Mouse (Mus musculus): Measurements from ENCODE around the gene Rps15a. TPM values are rescaled to one million over a fixed set of nuclear protein-coding genes. Genes with fewer than 3 reads are reported as not detected.

Rps15a gene
- total RNA-seq, 2 experiments from 2014 or later, result 372 to 388 TPM

DNA sequence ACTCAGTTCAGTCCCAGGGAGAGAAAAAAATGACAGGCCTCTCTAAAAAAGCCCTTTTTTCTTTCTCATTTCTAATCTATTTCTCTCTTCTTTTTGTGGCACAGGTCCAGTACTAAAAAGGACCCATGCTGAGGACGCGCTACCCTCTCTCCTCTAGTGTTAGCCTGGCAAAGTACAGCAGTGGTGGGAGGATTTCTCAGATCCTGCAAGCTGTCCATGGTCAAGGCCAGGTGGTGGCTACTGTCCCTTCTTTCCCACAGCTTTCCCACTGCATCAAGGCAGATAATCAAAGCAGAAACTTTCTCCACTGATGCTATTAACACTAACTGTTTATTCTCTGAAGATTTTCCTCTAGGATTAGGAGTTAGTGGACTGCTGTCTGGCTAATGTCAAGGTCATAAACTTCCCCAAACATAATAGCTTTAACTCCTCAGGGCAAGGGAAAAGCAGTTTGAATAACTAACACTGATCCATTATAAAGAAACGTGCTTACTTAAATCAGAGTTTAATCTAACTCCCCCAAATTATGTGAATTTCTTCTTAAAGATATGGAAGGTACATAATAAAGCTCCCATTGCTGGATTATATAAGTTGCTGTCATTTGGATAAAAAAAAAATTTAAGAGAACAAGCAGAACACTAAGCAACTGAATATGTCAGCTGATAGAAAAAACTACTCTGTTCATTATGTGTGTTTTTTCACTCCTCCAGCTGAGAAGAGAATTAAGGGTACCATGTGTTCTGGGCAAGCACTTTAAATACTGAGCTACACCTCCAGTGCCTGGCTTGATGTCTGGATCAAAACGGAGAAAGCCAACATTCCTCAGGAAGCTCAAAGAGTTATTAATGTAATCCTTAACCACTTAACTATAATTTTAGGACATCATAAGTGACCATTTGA, 7.8 kb upstream of the Rps15a start:
- Histone ChIP-seq H3K27ac (peak overlapping the region; percentile 68), H3K4me3 (no peak overlapping the region)
- no peak for TF ChIP-seq CTCF (conservative IDR thresholded peaks at IDR 0.05)
- DNase-seq (ENCODE audit: low spot score in 2 of 2), result no peak

DNA sequence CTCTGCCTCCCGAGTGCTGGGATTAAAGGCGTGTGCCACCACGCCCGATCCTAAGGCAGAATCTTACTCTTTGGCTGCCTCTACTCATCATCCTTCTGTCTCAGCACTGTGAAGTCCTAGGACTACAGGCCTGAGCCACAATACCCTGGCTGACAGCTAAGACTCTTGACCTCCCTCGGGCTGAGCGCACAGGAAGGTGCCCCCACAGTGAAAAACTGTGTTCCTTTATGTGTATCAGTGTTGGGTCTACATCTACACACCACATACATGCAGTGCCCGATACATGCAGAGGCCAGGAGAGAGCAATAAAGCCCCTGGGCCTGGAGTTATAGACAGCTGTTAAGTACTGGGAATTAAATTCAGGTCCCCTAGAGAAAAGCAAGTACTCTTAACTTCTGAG, 6.2 kb upstream of the Rps15a start:
- Histone ChIP-seq H3K4me3 (no peak overlapping the region), H3K27ac (peak overlapping the region; percentile 36; the same call in 1 of the 2 replicates)
- DNase-seq (ENCODE audit: low spot score in 2 of 2), result no peak
- TF ChIP-seq CTCF (conservative IDR thresholded peaks at IDR 0.05), result no peak

DNA sequence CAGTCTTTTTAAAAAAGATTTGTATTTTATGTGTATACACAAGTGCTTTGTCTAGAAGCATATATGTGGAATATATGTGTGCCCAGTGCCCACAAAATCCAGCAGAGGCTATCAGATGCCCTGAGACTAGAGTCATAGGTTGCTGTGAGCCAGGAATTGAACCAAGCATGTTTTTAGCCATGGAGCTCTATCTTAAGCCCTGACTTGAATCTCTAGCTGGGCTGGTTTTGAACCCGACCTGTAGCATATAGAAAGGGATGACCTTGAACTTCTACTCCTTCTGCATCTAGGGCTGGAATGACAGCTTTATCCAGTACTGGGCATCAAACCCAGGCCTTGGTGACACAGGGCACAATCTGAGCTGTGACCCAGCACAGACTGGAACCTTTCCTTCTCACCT, 4.7 kb upstream of the Rps15a start:
- Histone ChIP-seq H3K27ac (no peak overlapping the region), H3K4me3 (no peak overlapping the region)
- no peak for DNase-seq (ENCODE audit: low spot score in 2 of 2)
- TF ChIP-seq CTCF (conservative IDR thresholded peaks at IDR 0.05), result no peak

DNA sequence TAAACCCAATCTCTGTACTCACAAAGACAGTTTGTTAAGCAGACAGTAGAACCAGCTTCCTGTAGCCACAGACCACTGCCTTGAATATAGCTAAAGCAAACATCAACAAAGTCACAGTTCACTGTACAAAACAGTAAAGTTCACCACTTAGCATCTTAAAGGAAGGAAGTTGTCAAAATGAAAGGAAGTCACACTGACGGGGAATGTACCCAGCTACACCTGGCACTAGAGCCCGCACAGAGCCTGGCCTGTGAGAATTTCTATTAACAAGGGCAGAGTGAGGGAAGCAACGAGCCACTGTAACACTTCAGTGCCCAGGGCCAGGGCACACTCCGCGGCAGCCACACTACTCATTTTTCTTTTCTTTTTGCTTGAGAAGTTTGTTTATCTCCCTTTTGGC, 4.0 kb upstream of the Rps15a start:
- H3K4me3 ChIP-seq, result no peak overlapping the region
- DNase-seq (ENCODE audit: low spot score in 2 of 2), result no peak
- peak overlapping the region; percentile 28; the same call in 1 of the 2 replicates for H3K27ac ChIP-seq
- TF ChIP-seq CTCF (conservative IDR thresholded peaks at IDR 0.05), result no peak

DNA sequence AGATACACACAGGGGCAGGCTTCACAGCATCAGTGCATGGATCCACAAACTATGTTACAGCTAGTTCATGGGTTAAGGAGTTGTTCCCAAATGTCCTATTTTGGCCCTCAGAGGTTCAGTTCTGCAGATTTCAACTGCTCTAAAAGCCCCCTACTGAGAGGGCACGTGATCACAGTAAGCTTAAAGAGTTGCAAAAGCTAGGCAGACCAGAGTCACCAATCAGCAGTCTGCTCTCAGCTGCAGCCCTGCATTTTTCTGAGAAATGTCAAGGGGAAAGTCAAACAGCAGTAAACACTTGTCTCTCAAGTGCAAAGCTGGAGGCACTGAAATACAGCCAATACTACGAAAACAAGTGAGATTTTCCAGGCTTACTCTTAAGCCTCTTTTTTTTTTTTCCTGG, 3.2 kb upstream of the Rps15a start:
- Histone ChIP-seq H3K4me3 (no peak overlapping the region), H3K27ac (no peak overlapping the region)
- TF ChIP-seq CTCF (conservative IDR thresholded peaks at IDR 0.05), result no peak
- DNase-seq (ENCODE audit: low spot score in 2 of 2), result no peak

DNA sequence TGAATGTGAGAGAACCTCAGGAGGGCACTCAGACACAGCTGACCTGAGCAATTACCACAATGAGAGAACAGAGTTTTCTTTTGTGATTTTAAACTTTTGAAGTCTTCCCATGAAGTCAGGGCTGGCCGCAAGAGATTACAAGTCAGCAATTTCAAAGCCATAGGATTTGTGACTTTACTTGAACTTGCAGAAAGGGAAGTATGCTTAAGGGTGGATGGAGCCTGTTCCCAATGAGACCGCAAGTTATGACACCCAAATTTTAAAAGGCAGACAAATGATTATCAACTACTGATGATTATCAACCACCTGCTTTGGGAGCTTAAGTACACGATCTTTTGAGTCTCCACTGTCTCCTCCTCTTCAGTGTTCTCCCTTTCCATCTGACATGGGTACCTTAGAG, 2.4 kb upstream of the Rps15a start:
- TF ChIP-seq CTCF (conservative IDR thresholded peaks at IDR 0.05), result no peak
- Histone ChIP-seq H3K27ac (no peak overlapping the region), H3K4me3 (no peak overlapping the region)
- no peak for DNase-seq (ENCODE audit: low spot score in 2 of 2)

DNA sequence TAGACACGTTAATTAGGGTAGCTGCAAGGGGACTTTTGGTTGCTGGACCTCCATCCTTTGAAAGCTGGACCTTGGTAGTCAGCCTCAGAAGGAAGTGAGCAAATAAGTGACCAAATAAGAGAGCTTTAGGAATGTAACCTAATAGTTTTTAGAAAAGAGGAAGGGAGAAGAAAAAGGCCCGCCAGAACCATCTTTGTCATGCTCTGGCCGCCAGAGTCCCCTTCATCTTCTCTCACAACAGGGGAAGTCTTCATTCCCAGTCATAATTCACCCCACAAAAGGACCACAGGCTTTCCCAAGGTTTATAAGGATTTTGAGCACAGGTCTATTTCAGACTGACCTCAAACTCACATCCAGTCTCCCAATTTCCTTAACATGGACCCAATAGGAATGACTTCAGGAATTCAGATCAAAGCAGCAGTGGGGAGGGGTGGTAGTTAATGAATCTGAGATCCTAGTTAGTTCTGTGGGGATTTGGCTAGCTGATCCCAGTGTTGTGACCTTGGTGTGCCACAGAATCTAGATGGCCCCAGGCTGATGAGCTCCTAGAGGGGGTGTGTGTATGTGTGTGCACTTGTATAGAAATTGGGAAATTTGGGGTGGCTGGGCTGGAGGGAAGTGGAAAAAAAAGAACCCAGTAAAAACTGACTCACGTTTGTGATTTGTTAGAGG, 1.7 kb upstream of the Rps15a start:
- no peak for TF ChIP-seq CTCF (conservative IDR thresholded peaks at IDR 0.05)
- no peak for DNase-seq (ENCODE audit: low spot score in 2 of 2)
- Histone ChIP-seq H3K27ac (no peak overlapping the region), H3K4me3 (no peak overlapping the region)

DNA sequence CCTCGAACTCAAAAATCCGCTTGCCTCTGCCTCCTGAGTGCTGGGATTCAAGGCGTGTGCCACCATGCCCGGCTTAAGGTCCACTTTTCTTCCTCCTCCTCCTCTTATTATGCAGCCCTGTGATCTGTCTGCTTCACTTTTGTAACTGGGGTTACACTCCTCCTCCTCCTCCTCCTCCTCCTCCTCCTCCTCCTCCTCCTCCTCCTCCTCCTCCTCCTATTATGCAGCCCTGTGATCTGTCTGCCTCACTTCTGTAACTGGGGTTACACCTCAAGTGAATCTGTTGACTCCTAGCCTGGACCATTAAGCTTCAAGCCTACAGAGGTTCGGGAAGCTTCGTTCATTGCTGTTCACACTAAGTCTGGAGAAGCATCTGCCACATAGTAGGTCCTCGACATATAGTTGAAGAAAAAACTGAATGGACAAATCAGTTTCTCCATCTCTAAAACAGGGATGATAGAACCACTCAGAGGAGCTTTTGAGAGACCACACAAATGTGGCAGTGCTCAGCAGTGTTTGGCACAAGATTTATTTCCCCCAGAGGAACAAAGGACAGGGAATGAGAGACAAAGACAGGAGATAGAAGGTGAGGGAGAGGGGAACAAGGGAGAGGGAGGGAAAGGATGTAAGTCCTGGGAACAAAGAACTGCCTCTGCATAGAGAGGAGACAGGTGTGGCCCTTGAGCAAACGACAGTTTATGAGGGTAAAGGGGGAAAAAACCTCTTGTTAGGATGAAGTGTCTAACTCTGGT, 975 bp upstream of the Rps15a start:
- Histone ChIP-seq H3K27ac (no peak overlapping the region), H3K4me3 (no peak overlapping the region)
- DNase-seq (ENCODE audit: low spot score in 2 of 2), result no peak
- TF ChIP-seq CTCF (conservative IDR thresholded peaks at IDR 0.05), result no peak

DNA sequence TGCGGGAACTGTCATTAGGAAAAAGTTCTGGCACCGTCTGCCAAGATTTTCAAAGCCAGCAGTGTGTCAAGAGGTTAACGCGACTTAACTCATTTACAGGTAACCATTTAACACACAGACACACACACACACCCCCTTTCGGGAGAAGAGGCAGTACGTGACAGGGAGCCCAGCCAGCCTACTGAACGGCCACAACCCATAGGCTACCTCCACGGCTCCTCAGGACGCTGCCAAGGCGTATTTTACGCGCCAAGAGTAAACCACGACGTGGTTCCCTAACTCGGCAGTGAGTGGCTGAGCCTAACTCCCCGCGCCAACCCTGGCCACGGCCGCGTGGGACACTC, 483 bp downstream of the Rps15a start:
- Histone ChIP-seq H3K4me3 (peak overlapping the region; percentile 71), H3K27ac (peak overlapping the region; percentile 94)
- peak in 1 of 2 experiments; percentile 29 for DNase-seq (ENCODE audit: low spot score in 2 of 2)
- TF ChIP-seq CTCF (conservative IDR thresholded peaks at IDR 0.05), result no peak

DNA sequence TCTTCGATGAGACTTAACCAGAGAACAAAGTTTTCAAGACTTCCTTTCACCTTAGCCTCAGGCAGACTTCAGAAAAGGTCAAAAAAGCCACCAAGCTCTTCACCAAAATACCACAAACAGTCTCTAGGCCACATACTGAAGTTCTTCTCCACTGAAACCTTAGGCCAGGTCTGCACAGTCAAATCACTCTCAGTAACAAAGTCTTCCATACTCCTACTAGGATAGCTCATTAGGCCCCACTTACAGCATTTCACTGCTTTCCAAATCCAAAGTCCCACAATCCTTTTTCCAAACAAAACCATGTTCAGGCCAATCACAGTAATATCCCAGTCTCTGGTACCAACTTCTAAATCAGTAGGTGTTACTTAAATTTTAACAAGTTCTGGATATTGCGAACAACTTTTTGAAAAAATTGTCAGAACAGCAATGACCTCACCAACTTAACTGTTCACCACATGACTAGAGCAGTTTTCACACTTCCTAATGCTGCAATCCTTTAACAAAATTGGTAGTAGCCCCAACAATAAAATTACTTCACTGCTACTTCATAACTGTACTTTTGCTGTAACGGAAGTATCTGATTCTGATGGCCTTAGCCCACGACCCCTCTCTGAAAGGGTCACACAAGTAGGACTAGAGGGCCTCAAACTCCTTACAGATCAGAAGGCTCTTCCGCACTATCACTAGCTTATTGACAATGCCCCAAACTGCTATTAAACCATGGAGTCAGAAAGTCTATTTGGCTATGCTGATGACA, 2.3 kb downstream of the Rps15a start:
- no peak for TF ChIP-seq CTCF (conservative IDR thresholded peaks at IDR 0.05)
- no peak for DNase-seq (ENCODE audit: low spot score in 2 of 2)
- Histone ChIP-seq H3K27ac (no peak overlapping the region), H3K4me3 (peak overlapping the region; percentile 71; the same call in 1 of the 2 replicates)

DNA sequence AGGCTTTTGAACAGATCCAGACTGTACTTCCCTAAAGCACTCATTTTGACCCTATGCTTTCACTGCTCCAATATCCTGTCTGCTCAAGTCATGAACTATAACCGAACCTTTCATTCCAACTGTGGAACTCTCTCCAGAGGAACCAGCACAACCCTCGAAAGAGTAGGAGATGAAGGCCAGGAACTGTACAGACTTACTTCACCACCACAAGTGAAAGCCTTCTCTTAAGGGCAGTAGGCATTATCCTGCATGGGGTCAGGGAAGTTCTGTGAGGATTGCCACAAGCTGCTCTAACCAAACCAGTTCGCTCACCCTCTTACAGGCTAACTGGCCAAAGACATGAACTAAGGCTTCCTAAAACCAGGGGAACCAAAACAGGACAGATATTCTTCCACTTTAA, 4.9 kb downstream of the Rps15a start:
- no peak for TF ChIP-seq CTCF (conservative IDR thresholded peaks at IDR 0.05)
- H3K4me3 ChIP-seq, result no peak overlapping the region; the same call in 1 of the 2 replicates
- DNase-seq (ENCODE audit: low spot score in 2 of 2), result no peak
- no peak overlapping the region for H3K27ac ChIP-seq

DNA sequence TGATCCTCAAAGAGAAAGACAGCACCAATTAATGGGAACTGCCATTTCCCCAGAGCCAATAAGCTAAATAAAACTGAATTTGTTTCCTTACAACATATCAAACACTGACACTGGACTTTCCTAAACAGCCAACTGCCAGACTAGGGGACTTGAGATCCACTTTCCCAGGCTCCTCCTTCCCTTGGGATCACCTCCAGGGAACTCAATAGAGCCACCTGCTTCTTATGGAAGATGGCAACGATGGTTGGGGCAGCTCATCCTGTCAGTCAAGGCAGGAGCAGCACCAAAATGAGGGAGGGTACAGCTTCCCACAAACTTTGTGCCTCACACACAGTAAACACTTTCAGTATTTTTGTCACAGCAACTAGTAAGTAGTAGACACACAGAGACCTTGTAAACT, 8.3 kb downstream of the Rps15a start:
- Histone ChIP-seq H3K4me3 (no peak overlapping the region), H3K27ac (no peak overlapping the region)
- no peak for DNase-seq (ENCODE audit: low spot score in 2 of 2)
- TF ChIP-seq CTCF (conservative IDR thresholded peaks at IDR 0.05), result no peak

Data from layer of hippocampus, adult 2 months (tissue).